Mouse (Mus musculus) midbrain, embryonic 10.5 days (tissue): ENCODE measurements around the gene Dkk3. TPM values are rescaled to one million over a fixed set of nuclear protein-coding genes. Genes with fewer than 3 reads are reported as not detected.

ENCODE experiments used
- DNase-seq: peaks from one replicate; pipeline ENCODE4 v3.0.0-alpha.2; 2017; ENCODE audit warnings: low spot score
- H3K27ac ChIP-seq: fragments of 300-500 bp; sonication (generic); replicated peaks from 2 replicates; pipeline ENCODE4 v1.5.1; 2016; ENCODE audit warnings: mild to moderate bottlenecking
- H3K27me3 ChIP-seq: fragments of 300-500 bp; sonication (generic); 2 replicates; pipeline ENCODE4 v1.6.1; 2016; ENCODE audit warnings: low read depth, mild to moderate bottlenecking; ENCODE audit not compliant: poor library complexity, severe bottlenecking
- H3K36me3 ChIP-seq: fragments of 300-500 bp; sonication (generic); 2 replicates; pipeline ENCODE4 v1.6.1; 2016; ENCODE audit warnings: mild to moderate bottlenecking, moderate library complexity
- H3K4me1 ChIP-seq: fragments of 300-500 bp; sonication (generic); 2 replicates; pipeline ENCODE4 v1.6.1; 2016
- H3K4me3 ChIP-seq: fragments of 300-500 bp; sonication (generic); 2 replicates; pipeline ENCODE4 v1.5.1; 2016; ENCODE audit warnings: mild to moderate bottlenecking, moderate library complexity
- H3K9me3 ChIP-seq: fragments of 300-500 bp; sonication (generic); replicated peaks from 2 replicates; pipeline ENCODE4 v1.6.1; 2016; ENCODE audit warnings: mild to moderate bottlenecking
- WGBS: fragments of 180-500 bp; shearing (Covaris S2); methylation state at CpG from one replicate; pipeline ENCODE4 v1.1.7; 2016; 5-methylcytosine and 5-hydroxymethylcytosine counted together
- polyA plus RNA-seq: library from polyadenylated mRNA; unstranded; fragments of >200 nt; fragmentation: Nextera tagmentation; extraction: Ambion mirVana; gene quantifications from 2 replicates; pipeline ENCODE4 v1.2.1, GENCODE M21; 2016

Dkk3 gene
- polyA plus RNA-seq, 1 experiment from 2014 or later: 12.9 TPM

GRCm38 (mm10) chr7:112138509-112139405 lies 20.1 kb downstream of the Dkk3 start:
- no peaks in the 10 kb centered on the region for H3K9me3 ChIP-seq
- no peak for DNase-seq
- H3K27ac ChIP-seq: no peak overlapping the region
- WGBS: 80% methylated on average over 11 of the region's 11 CpGs
- H3K27me3 ChIP-seq: no peaks in the 10 kb centered on the region
- H3K4me3 ChIP-seq: no peak overlapping the region
- peaks cover 20% of the 10 kb centered on the region for H3K4me1 ChIP-seq
- H3K36me3 ChIP-seq: no peaks in the 10 kb centered on the region

GRCm38 (mm10) chr7:112138168-112138508 lies 20.7 kb downstream of the Dkk3 start:
- peaks cover 14% of the 10 kb centered on the region for H3K4me1 ChIP-seq
- H3K36me3 ChIP-seq: no peaks in the 10 kb centered on the region
- no peak for DNase-seq
- no peak overlapping the region for H3K4me3 ChIP-seq
- H3K27me3 ChIP-seq: no peaks in the 10 kb centered on the region
- no peaks in the 10 kb centered on the region for H3K9me3 ChIP-seq
- 81% methylated on average over 7 of the region's 7 CpGs for WGBS
- no peak overlapping the region for H3K27ac ChIP-seq

GRCm38 (mm10) chr7:112136537-112136936 lies 22.3 kb downstream of the Dkk3 start:
- Histone ChIP-seq H3K4me1 (peaks cover 7% of the 10 kb centered on the region; the same call in 1 of the 2 replicates), H3K27ac (no peak overlapping the region), H3K9me3 (no peaks in the 10 kb centered on the region), H3K36me3 (no peaks in the 10 kb centered on the region), H3K27me3 (no peaks in the 10 kb centered on the region), H3K4me3 (no peak overlapping the region)
- DNase-seq: no peak
- 86% methylated on average over 5 of the region's 5 CpGs for WGBS

GRCm38 (mm10) chr7:112135161-112135560 lies 23.7 kb downstream of the Dkk3 start:
- 95% methylated on average over 4 of the region's 4 CpGs for WGBS

GRCm38 (mm10) chr7:112133277-112133676 lies 25.6 kb downstream of the Dkk3 start:
- H3K4me3 ChIP-seq: no peak overlapping the region
- WGBS: 89% methylated on average over 5 of the region's 5 CpGs
- no peaks in the 10 kb centered on the region for H3K36me3 ChIP-seq
- H3K27ac ChIP-seq: no peak overlapping the region
- no peaks in the 10 kb centered on the region for H3K9me3 ChIP-seq
- H3K27me3 ChIP-seq: no peaks in the 10 kb centered on the region
- no peaks in the 10 kb centered on the region for H3K4me1 ChIP-seq
- no peak for DNase-seq

More at GRCm38 (mm10) chr7:112135161-112135560, 23.7 kb downstream of the Dkk3 start:
- H3K36me3 ChIP-seq: no peaks in the 10 kb centered on the region
- no peaks in the 10 kb centered on the region for H3K9me3 ChIP-seq
- no peak overlapping the region for H3K4me3 ChIP-seq
- H3K27ac ChIP-seq: no peak overlapping the region
- no peak for DNase-seq
- H3K27me3 ChIP-seq: no peaks in the 10 kb centered on the region
- H3K4me1 ChIP-seq: peaks cover 7% of the 10 kb centered on the region; the same call in 1 of the 2 replicates

- WGBS: 68% methylated on average over 6 of the region's 6 CpGs
- no peak overlapping the region for H3K4me3 ChIP-seq
- H3K27ac ChIP-seq: no peak overlapping the region
- H3K36me3 ChIP-seq: no peaks in the 10 kb centered on the region
- no peaks in the 10 kb centered on the region for H3K9me3 ChIP-seq
- H3K27me3 ChIP-seq: no peaks in the 10 kb centered on the region
- no peak for DNase-seq
- H3K4me1 ChIP-seq: peaks cover 7% of the 10 kb centered on the region
These were observed 26.9 kb downstream of the Dkk3 start for GRCm38 (mm10) chr7:112132005-112132404.

- H3K36me3 ChIP-seq: no peaks in the 10 kb centered on the region
- no peaks in the 10 kb centered on the region for H3K27me3 ChIP-seq
- H3K27ac ChIP-seq: no peak overlapping the region
- peaks cover 8% of the 10 kb centered on the region for H3K4me1 ChIP-seq
- DNase-seq: no peak
- H3K4me3 ChIP-seq: no peak overlapping the region
- no peaks in the 10 kb centered on the region for H3K9me3 ChIP-seq
- WGBS: 91% methylated on average over 3 of the region's 3 CpGs
These were observed 28.2 kb downstream of the Dkk3 start for GRCm38 (mm10) chr7:112130660-112131059.

- WGBS: 88% methylated on average over 6 of the region's 6 CpGs
- Histone ChIP-seq H3K4me1 (peaks cover 8% of the 10 kb centered on the region), H3K4me3 (no peak overlapping the region), H3K36me3 (no peaks in the 10 kb centered on the region), H3K9me3 (no peaks in the 10 kb centered on the region), H3K27me3 (no peaks in the 10 kb centered on the region), H3K27ac (no peak overlapping the region)
- DNase-seq: no peak
These were observed 29.0 kb downstream of the Dkk3 start for GRCm38 (mm10) chr7:112129851-112130250.

- no peak overlapping the region for H3K27ac ChIP-seq
- H3K9me3 ChIP-seq: no peaks in the 10 kb centered on the region
- no peak overlapping the region for H3K4me3 ChIP-seq
- peaks cover 8% of the 10 kb centered on the region for H3K4me1 ChIP-seq
- no peaks in the 10 kb centered on the region for H3K27me3 ChIP-seq
- DNase-seq: no peak
- no peaks in the 10 kb centered on the region for H3K36me3 ChIP-seq
- 83% methylated on average over 4 of the region's 4 CpGs for WGBS
These were observed 30.0 kb downstream of the Dkk3 start for GRCm38 (mm10) chr7:112128810-112129209.

- no peaks in the 10 kb centered on the region for H3K36me3 ChIP-seq
- H3K9me3 ChIP-seq: no peaks in the 10 kb centered on the region
- DNase-seq: no peak
- no peak overlapping the region for H3K4me3 ChIP-seq
- H3K27me3 ChIP-seq: no peaks in the 10 kb centered on the region
- peaks cover 8% of the 10 kb centered on the region for H3K4me1 ChIP-seq
- WGBS: 87% methylated on average over 4 of the region's 4 CpGs
- no peak overlapping the region for H3K27ac ChIP-seq
These were observed 30.9 kb downstream of the Dkk3 start for GRCm38 (mm10) chr7:112127954-112128353.

- H3K9me3 ChIP-seq: no peaks in the 10 kb centered on the region
- H3K27ac ChIP-seq: no peak overlapping the region
- H3K27me3 ChIP-seq: no peaks in the 10 kb centered on the region
- H3K36me3 ChIP-seq: no peaks in the 10 kb centered on the region
- H3K4me3 ChIP-seq: no peak overlapping the region
- DNase-seq: no peak
- H3K4me1 ChIP-seq: peaks cover 9% of the 10 kb centered on the region
- WGBS: 79% methylated on average over 5 of the region's 5 CpGs
These were observed 31.7 kb downstream of the Dkk3 start for GRCm38 (mm10) chr7:112127085-112127637.

- Histone ChIP-seq H3K4me3 (no peak overlapping the region), H3K36me3 (no peaks in the 10 kb centered on the region), H3K9me3 (no peaks in the 10 kb centered on the region), H3K27ac (no peak overlapping the region), H3K4me1 (peaks cover 24% of the 10 kb centered on the region), H3K27me3 (no peaks in the 10 kb centered on the region)
- no peak for DNase-seq
- 88% methylated on average over 7 of the region's 7 CpGs for WGBS
These were observed 33.1 kb downstream of the Dkk3 start for GRCm38 (mm10) chr7:112125625-112126260.

- H3K9me3 ChIP-seq: no peaks in the 10 kb centered on the region
- no peak for DNase-seq
- H3K27ac ChIP-seq: no peak overlapping the region
- H3K27me3 ChIP-seq: no peaks in the 10 kb centered on the region
- H3K36me3 ChIP-seq: no peaks in the 10 kb centered on the region
- H3K4me1 ChIP-seq: peaks cover 34% of the 10 kb centered on the region
- no peak overlapping the region for H3K4me3 ChIP-seq
- WGBS: 89% methylated on average over 5 of the region's 5 CpGs
These were observed 35.2 kb downstream of the Dkk3 start for GRCm38 (mm10) chr7:112123612-112124011.
